In the genomic region with DNA sequence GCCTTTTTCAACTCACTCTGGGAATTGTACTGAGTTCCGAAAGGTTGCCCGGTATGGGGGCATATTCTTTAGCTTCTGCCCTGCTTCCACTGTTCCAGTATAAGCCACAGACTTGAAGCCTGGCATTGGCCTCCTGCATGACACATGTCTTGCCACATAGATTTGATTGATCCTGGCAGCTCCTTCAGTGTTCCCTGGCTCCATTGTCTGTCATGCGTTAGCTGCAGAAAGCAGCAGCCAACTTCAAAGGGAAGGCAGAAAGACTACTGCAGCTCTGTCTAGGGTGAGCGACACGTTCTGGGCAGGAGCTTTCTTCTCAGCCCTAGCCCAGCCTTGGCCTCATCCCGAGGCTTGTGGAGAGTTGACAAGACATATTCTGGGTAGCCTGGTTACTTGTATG, we compare ENCODE assay signal across 14 mouse cellular contexts. TPM values are rescaled to one million over a fixed set of nuclear protein-coding genes. Genes with fewer than 3 reads are reported as not detected.
DNase-seq lines count a peak whose midpoint lies in the region; ATAC-seq and TF ChIP-seq lines count a peak whose summit lies in the region.
"Had no signal": no experiment of that assay in that cellular context is flagged by ENCODE, and none has a peak within 500 bp of the region (broad histone marks: within the 10 kb centered on the region; RNA-seq: fewer than 3 reads in every experiment).

No protein-coding gene starts in this region.

- TF ChIP-seq CTCF in midbrain, postnatal 0 days (IDR thresholded peaks at IDR 0.05): no peak

- H3K27ac ChIP-seq in hindbrain, embryonic 16.5 days (ENCODE audit: low read depth, low read length): no peak overlapping the region
- H3K27ac ChIP-seq in hindbrain, embryonic 14.5 days: no peak overlapping the region
- H3K27ac ChIP-seq in embryonic facial prominence, embryonic 15.5 days (replicated peaks): peak overlapping the region; percentile 80; the same call in 1 of the 2 replicates
- H3K27ac ChIP-seq in forebrain, embryonic 15.5 days (replicated peaks): peak overlapping the region; percentile 55
- no peak overlapping the region for H3K27ac ChIP-seq in midbrain, postnatal 0 days (ENCODE audit: low read depth, low read length)

- no peaks in the 10 kb centered on the region; the same call in 1 of the 2 replicates for H3K4me1 ChIP-seq in hindbrain, embryonic 16.5 days (ENCODE audit: control insufficient read depth, insufficient read depth, low read depth, low read length)
- H3K4me1 ChIP-seq in hindbrain, embryonic 14.5 days (replicated peaks; ENCODE audit: control insufficient read depth, insufficient read depth, low read length): 0 out of 2 replicates have a peak, but pooled peaks cover 6% of the 10 kb centered on the region
- peaks cover 27% of the 10 kb centered on the region for H3K4me1 ChIP-seq in embryonic facial prominence, embryonic 15.5 days
- peaks cover 28% of the 10 kb centered on the region for H3K4me1 ChIP-seq in forebrain, embryonic 15.5 days
- 0 out of 2 replicates have a peak, but pooled peaks cover 3% of the 10 kb centered on the region for H3K4me1 ChIP-seq in midbrain, postnatal 0 days (ENCODE audit: insufficient read depth, low read length)

- peak; percentile 68 for ATAC-seq in hindbrain, embryonic 16.5 days
- ATAC-seq in hindbrain, embryonic 14.5 days (ENCODE audit: low FRiP score): no peak
- no peak for ATAC-seq in embryonic facial prominence, embryonic 15.5 days (ENCODE audit: insufficient number of reproducible peaks, low FRiP score, low TSS enrichment, low read depth)
- ATAC-seq in forebrain, embryonic 15.5 days (replicated peaks): peak; percentile 83
- peak; percentile 65 for ATAC-seq in midbrain, postnatal 0 days (ENCODE audit: low FRiP score)
- ATAC-seq: intestine, embryonic 16.5 days; liver, postnatal 0 days had no signal

- H3K4me2 ChIP-seq in hindbrain, embryonic 16.5 days (ENCODE audit: low read length): no peak overlapping the region
- no peak overlapping the region for H3K4me2 ChIP-seq in hindbrain, embryonic 14.5 days (replicated peaks)
- H3K4me2 ChIP-seq in embryonic facial prominence, embryonic 15.5 days (replicated peaks): no peak overlapping the region
- H3K4me2 ChIP-seq in forebrain, embryonic 15.5 days (replicated peaks): no peak overlapping the region
- no peak overlapping the region for H3K4me2 ChIP-seq in midbrain, postnatal 0 days (ENCODE audit: low read depth, low read length, poor library complexity, severe bottlenecking)

- H3K27me3 ChIP-seq in hindbrain, embryonic 16.5 days (replicated peaks; ENCODE audit: control insufficient read depth, insufficient read depth, low read length): no peaks in the 10 kb centered on the region
- H3K27me3 ChIP-seq in hindbrain, embryonic 14.5 days (ENCODE audit: control insufficient read depth, insufficient read depth, low read length): no peaks in the 10 kb centered on the region
- no peaks in the 10 kb centered on the region for H3K27me3 ChIP-seq in embryonic facial prominence, embryonic 15.5 days
- no peaks in the 10 kb centered on the region for H3K27me3 ChIP-seq in forebrain, embryonic 15.5 days
- H3K27me3 ChIP-seq in midbrain, postnatal 0 days (ENCODE audit: insufficient read depth, low read length): no peaks in the 10 kb centered on the region

- H3K36me3 ChIP-seq in hindbrain, embryonic 16.5 days (ENCODE audit: control insufficient read depth, insufficient read depth, low read length): no peaks in the 10 kb centered on the region
- no peaks in the 10 kb centered on the region for H3K36me3 ChIP-seq in hindbrain, embryonic 14.5 days (replicated peaks; ENCODE audit: control insufficient read depth, insufficient read depth)
- no peaks in the 10 kb centered on the region for H3K36me3 ChIP-seq in embryonic facial prominence, embryonic 15.5 days
- no peaks in the 10 kb centered on the region for H3K36me3 ChIP-seq in forebrain, embryonic 15.5 days
- no peaks in the 10 kb centered on the region for H3K36me3 ChIP-seq in midbrain, postnatal 0 days (ENCODE audit: insufficient read depth, low read length)

- H3K9me3 ChIP-seq in hindbrain, embryonic 16.5 days (ENCODE audit: control insufficient read depth, low read length): no peaks in the 10 kb centered on the region
- H3K9me3 ChIP-seq in hindbrain, embryonic 14.5 days (ENCODE audit: control insufficient read depth, low read length): no peaks in the 10 kb centered on the region
- no peaks in the 10 kb centered on the region for H3K9me3 ChIP-seq in embryonic facial prominence, embryonic 15.5 days (replicated peaks)
- no peaks in the 10 kb centered on the region for H3K9me3 ChIP-seq in forebrain, embryonic 15.5 days
- H3K9me3 ChIP-seq in midbrain, postnatal 0 days (ENCODE audit: low read length): no peaks in the 10 kb centered on the region

- H3K9ac ChIP-seq in hindbrain, embryonic 16.5 days (ENCODE audit: low read depth, low read length): no peak overlapping the region
- H3K9ac ChIP-seq in hindbrain, embryonic 14.5 days: no peak overlapping the region
- H3K9ac ChIP-seq in embryonic facial prominence, embryonic 15.5 days: no peak overlapping the region
- H3K9ac ChIP-seq in forebrain, embryonic 15.5 days (replicated peaks): no peak overlapping the region
- 0 out of 2 replicates have a peak overlapping the region, but pooled peaks have one; percentile 26 for H3K9ac ChIP-seq in midbrain, postnatal 0 days (replicated peaks; ENCODE audit: low read length, poor library complexity, severe bottlenecking)
- H3K9ac ChIP-seq: liver, postnatal 0 days had no signal

- WGBS in hindbrain, embryonic 16.5 days: 43% methylated on average over 6 of the region's 6 CpGs
- WGBS in hindbrain, embryonic 14.5 days: 37% methylated on average over 6 of the region's 6 CpGs
- 39% methylated on average over 6 of the region's 6 CpGs for WGBS in embryonic facial prominence, embryonic 15.5 days
- 23% methylated on average over 6 of the region's 6 CpGs for WGBS in forebrain, embryonic 15.5 days
- 12% methylated on average over 6 of the region's 6 CpGs for WGBS in midbrain, postnatal 0 days

- no peak overlapping the region for H3K4me3 ChIP-seq in hindbrain, embryonic 16.5 days (ENCODE audit: low read length)
- H3K4me3 ChIP-seq in hindbrain, embryonic 14.5 days (replicated peaks; ENCODE audit: low read length): no peak overlapping the region
- H3K4me3 ChIP-seq in embryonic facial prominence, embryonic 15.5 days (replicated peaks): no peak overlapping the region
- no peak overlapping the region for H3K4me3 ChIP-seq in forebrain, embryonic 15.5 days
- no peak overlapping the region for H3K4me3 ChIP-seq in midbrain, postnatal 0 days (ENCODE audit: low read depth, low read length)

- DNase-seq in hindbrain, embryonic 14.5 days (ENCODE audit: low spot score): no peak
- DNase-seq in midbrain, postnatal 0 days (ENCODE audit: low spot score): peak; percentile 74
- no peak for DNase-seq in left cerebral cortex, adult 18-20 months (ENCODE audit: low spot score in 2 of 2)
- DNase-seq in neural tube, embryonic 10.5 days (ENCODE audit: extremely low spot score, low spot score): no peak
- DNase-seq: cerebellum, adult 11 months; embryo, embryonic 11 days; heart, adult 18-20 months; heart, postnatal 14 days; kidney, postnatal 4 days; liver, postnatal 0 days had no signal

RNA-seq across cellular contexts. Expression of a gene that starts 52.2 kb away (rescaled TPM):
- 54.8 and 63.2 TPM in 2 replicates for polyA plus RNA-seq in hindbrain, embryonic 16.5 days (2015; fragmentation: Nextera tagmentation; extraction: Ambion mirVana)
- 51.8 and 58.0 TPM in 2 replicates for polyA plus RNA-seq in hindbrain, embryonic 14.5 days (2014; fragmentation: Nextera tagmentation; extraction: Ambion mirVana)
- polyA plus RNA-seq in embryonic facial prominence, embryonic 15.5 days (2015; fragmentation: Nextera tagmentation; extraction: Ambion mirVana): 111 and 122 TPM in 2 replicates
- polyA plus RNA-seq in forebrain, embryonic 15.5 days (2015; fragmentation: Nextera tagmentation; extraction: Ambion mirVana): 90.4 and 94.7 TPM in 2 replicates
- total RNA-seq in midbrain, postnatal 0 days (2014; rRNA removed): 19.5 and 19.8 TPM in 2 replicates
- 77.3 and 96.7 TPM in 2 replicates for polyA plus RNA-seq in midbrain, postnatal 0 days (2015; fragmentation: Nextera tagmentation; extraction: Ambion mirVana)
- total RNA-seq in left cerebral cortex, adult 18-20 months (2021): 100 to 1,000 TPM; 103 to 115 TPM

Comparison
In these comparisons a context has a peak if more than half of its experiments do, and no peak if none do; other contexts are left out.
1. ATAC-seq: peak in hindbrain, embryonic 16.5 days (single experiment), forebrain, embryonic 15.5 days (single experiment) and midbrain, postnatal 0 days (single experiment); none in hindbrain, embryonic 14.5 days (single experiment) and embryonic facial prominence, embryonic 15.5 days (single experiment).
2. H3K27ac ChIP-seq: peak in embryonic facial prominence, embryonic 15.5 days (single experiment) and forebrain, embryonic 15.5 days (single experiment); none in hindbrain, embryonic 16.5 days (single experiment), hindbrain, embryonic 14.5 days (single experiment) and midbrain, postnatal 0 days (single experiment).